Mouse (Mus musculus): ENCODE results near the gene Bfsp2. TPM values are rescaled to one million over a fixed set of nuclear protein-coding genes. Genes with fewer than 3 reads are reported as not detected.
"Not testable (repeated sequence)": the region's sequence is repeated elsewhere in the genome, so short reads cannot be mapped to it uniquely, and the experiment has no call there.

The Bfsp2 gene
- polyA plus RNA-seq, 1 experiment, result 1.4 TPM

- no peak overlapping the region for H3K27ac ChIP-seq (ENCODE audit: control insufficient read depth, insufficient read depth, low read length)
- no peak for TF ChIP-seq CTCF (IDR thresholded peaks at IDR 0.05; ENCODE audit: borderline replicate concordance, control insufficient read depth, extremely low read depth, insufficient read depth, low read length, poor library complexity)
- TF ChIP-seq POLR2A (IDR thresholded peaks at IDR 0.05; ENCODE audit: control insufficient read depth, extremely low read depth, insufficient read depth, low read length, poor library complexity), result no peak
- H3K27me3 ChIP-seq (ENCODE audit: control insufficient read depth, insufficient read depth, low read length), result no peaks in the 10 kb centered on the region
- no peaks in the 10 kb centered on the region for H3K36me3 ChIP-seq (ENCODE audit: control insufficient read depth, insufficient read depth, low read length)
- H3K4me3 ChIP-seq (ENCODE audit: control insufficient read depth, insufficient read depth, low read length), result no peak overlapping the region
- H3K4me1 ChIP-seq (replicated peaks; ENCODE audit: control insufficient read depth, insufficient read depth, low read length), result peaks cover 32% of the 10 kb centered on the region
- 96% methylated on average over 3 of the region's 3 CpGs for WGBS
- DNase-seq, result no peak
These were observed 59.4 kb downstream of the Bfsp2 start for GRCm38 (mm10) chr9:103420844-103421243.

- H3K27ac ChIP-seq (ENCODE audit: control insufficient read depth, insufficient read depth, low read length), result no peak overlapping the region
- WGBS, result 97% methylated on average over 2 of the region's 2 CpGs
- no peaks in the 10 kb centered on the region for H3K27me3 ChIP-seq (ENCODE audit: control insufficient read depth, insufficient read depth, low read length)
- no peaks in the 10 kb centered on the region for H3K36me3 ChIP-seq (ENCODE audit: control insufficient read depth, insufficient read depth, low read length)
- peaks cover 21% of the 10 kb centered on the region for H3K4me1 ChIP-seq (replicated peaks; ENCODE audit: control insufficient read depth, insufficient read depth, low read length)
- no peak for TF ChIP-seq CTCF (IDR thresholded peaks at IDR 0.05; ENCODE audit: borderline replicate concordance, control insufficient read depth, extremely low read depth, insufficient read depth, low read length, poor library complexity)
- no peak for TF ChIP-seq POLR2A (IDR thresholded peaks at IDR 0.05; ENCODE audit: control insufficient read depth, extremely low read depth, insufficient read depth, low read length, poor library complexity)
- no peak overlapping the region for H3K4me3 ChIP-seq (ENCODE audit: control insufficient read depth, insufficient read depth, low read length)
- DNase-seq, result no peak
These were observed 61.4 kb downstream of the Bfsp2 start for GRCm38 (mm10) chr9:103418786-103419185.

DNA sequence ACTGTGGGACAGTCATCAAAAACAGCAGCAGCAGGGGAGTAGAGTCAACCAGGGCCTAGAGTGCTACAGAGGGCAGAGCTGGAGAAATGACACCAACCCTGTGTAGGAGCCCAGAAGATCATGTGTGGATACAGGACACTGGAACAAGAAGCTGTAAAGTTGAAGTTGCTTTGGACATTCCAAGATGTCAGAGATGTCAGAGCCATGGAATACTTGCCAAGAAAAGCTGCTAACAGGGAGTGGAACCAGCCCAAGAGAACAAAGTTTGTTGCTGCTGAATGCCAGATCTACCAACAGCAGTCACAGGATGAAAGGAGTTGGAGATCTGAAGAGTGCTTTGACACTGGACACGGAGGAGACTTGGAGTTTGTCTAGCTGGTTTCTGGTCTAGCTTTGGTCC, 62.0 kb downstream of the Bfsp2 start:
- 84% methylated on average over 1 of the region's 1 CpGs for WGBS
- not testable (repeated sequence) for H3K27ac ChIP-seq (ENCODE audit: control insufficient read depth, insufficient read depth, low read length); DNase-seq

DNA sequence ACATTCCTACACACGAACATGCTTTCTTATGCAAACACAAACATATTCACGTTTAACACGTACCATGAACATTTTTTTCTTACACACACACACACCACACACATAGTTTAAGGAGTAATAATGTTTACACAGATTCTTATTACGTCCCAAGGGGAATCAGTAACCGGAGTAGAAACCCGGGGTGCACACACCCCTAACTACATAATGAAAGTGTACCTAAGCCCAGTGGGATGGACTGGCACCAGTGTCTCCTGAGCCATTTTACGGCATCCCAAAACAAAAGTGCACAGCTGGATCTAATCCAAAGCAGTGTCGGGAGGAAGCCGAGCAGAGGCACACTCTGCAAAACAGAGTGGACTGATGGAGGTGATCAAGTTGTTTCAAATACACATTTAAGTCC, 66.8 kb downstream of the Bfsp2 start:
- DNase-seq, result no peak
- TF ChIP-seq CTCF (IDR thresholded peaks at IDR 0.05; ENCODE audit: borderline replicate concordance, control insufficient read depth, extremely low read depth, insufficient read depth, low read length, poor library complexity) (no peak), POLR2A (IDR thresholded peaks at IDR 0.05; ENCODE audit: control insufficient read depth, extremely low read depth, insufficient read depth, low read length, poor library complexity) (no peak)
- Histone ChIP-seq H3K4me3 (ENCODE audit: control insufficient read depth, insufficient read depth, low read length) (no peak overlapping the region), H3K27me3 (ENCODE audit: control insufficient read depth, insufficient read depth, low read length) (no peaks in the 10 kb centered on the region), H3K36me3 (ENCODE audit: control insufficient read depth, insufficient read depth, low read length) (no peaks in the 10 kb centered on the region), H3K27ac (ENCODE audit: control insufficient read depth, insufficient read depth, low read length) (no peak overlapping the region), H3K4me1 (replicated peaks; ENCODE audit: control insufficient read depth, insufficient read depth, low read length) (no peaks in the 10 kb centered on the region; the same call in 1 of the 2 replicates)
- WGBS, result 91% methylated on average over 9 of the region's 9 CpGs

More for the DNA sequence above, 62.0 kb downstream of the Bfsp2 start:
- H3K4me1 ChIP-seq (replicated peaks; ENCODE audit: control insufficient read depth, insufficient read depth, low read length), result peaks cover 19% of the 10 kb centered on the region
- not testable (repeated sequence) for H3K4me3 ChIP-seq (ENCODE audit: control insufficient read depth, insufficient read depth, low read length); H3K36me3 ChIP-seq (ENCODE audit: control insufficient read depth, insufficient read depth, low read length); H3K27me3 ChIP-seq (ENCODE audit: control insufficient read depth, insufficient read depth, low read length)

GRCm38 (mm10) chr9:103409119-103409518, 71.1 kb downstream of the Bfsp2 start:
- H3K36me3 ChIP-seq (ENCODE audit: control insufficient read depth, insufficient read depth, low read length), result no peaks in the 10 kb centered on the region
- 92% methylated on average over 2 of the region's 2 CpGs for WGBS
- H3K27ac ChIP-seq (ENCODE audit: control insufficient read depth, insufficient read depth, low read length), result no peak overlapping the region
- DNase-seq, result no peak
- peaks cover 4% of the 10 kb centered on the region; the same call in 1 of the 2 replicates for H3K4me1 ChIP-seq (replicated peaks; ENCODE audit: control insufficient read depth, insufficient read depth, low read length)
- no peak overlapping the region for H3K4me3 ChIP-seq (ENCODE audit: control insufficient read depth, insufficient read depth, low read length)
- TF ChIP-seq POLR2A (IDR thresholded peaks at IDR 0.05; ENCODE audit: control insufficient read depth, extremely low read depth, insufficient read depth, low read length, poor library complexity) (no peak), CTCF (IDR thresholded peaks at IDR 0.05; ENCODE audit: borderline replicate concordance, control insufficient read depth, extremely low read depth, insufficient read depth, low read length, poor library complexity) (no peak)
- H3K27me3 ChIP-seq (ENCODE audit: control insufficient read depth, insufficient read depth, low read length), result no peaks in the 10 kb centered on the region

GRCm38 (mm10) chr9:103408136-103408777, 72.0 kb downstream of the Bfsp2 start:
- peaks cover 4% of the 10 kb centered on the region; the same call in 1 of the 2 replicates for H3K4me1 ChIP-seq (replicated peaks; ENCODE audit: control insufficient read depth, insufficient read depth, low read length)
- DNase-seq, result no peak
- no peak overlapping the region for H3K4me3 ChIP-seq (ENCODE audit: control insufficient read depth, insufficient read depth, low read length)
- no peaks in the 10 kb centered on the region for H3K36me3 ChIP-seq (ENCODE audit: control insufficient read depth, insufficient read depth, low read length)
- no peak overlapping the region for H3K27ac ChIP-seq (ENCODE audit: control insufficient read depth, insufficient read depth, low read length)
- WGBS, result 76% methylated on average over 4 of the region's 4 CpGs
- no peak for TF ChIP-seq POLR2A (IDR thresholded peaks at IDR 0.05; ENCODE audit: control insufficient read depth, extremely low read depth, insufficient read depth, low read length, poor library complexity)
- no peak for TF ChIP-seq CTCF (IDR thresholded peaks at IDR 0.05; ENCODE audit: borderline replicate concordance, control insufficient read depth, extremely low read depth, insufficient read depth, low read length, poor library complexity)
- H3K27me3 ChIP-seq (ENCODE audit: control insufficient read depth, insufficient read depth, low read length), result no peaks in the 10 kb centered on the region
